ENCODE assay signal across 14 mouse cellular contexts in the genomic region with DNA sequence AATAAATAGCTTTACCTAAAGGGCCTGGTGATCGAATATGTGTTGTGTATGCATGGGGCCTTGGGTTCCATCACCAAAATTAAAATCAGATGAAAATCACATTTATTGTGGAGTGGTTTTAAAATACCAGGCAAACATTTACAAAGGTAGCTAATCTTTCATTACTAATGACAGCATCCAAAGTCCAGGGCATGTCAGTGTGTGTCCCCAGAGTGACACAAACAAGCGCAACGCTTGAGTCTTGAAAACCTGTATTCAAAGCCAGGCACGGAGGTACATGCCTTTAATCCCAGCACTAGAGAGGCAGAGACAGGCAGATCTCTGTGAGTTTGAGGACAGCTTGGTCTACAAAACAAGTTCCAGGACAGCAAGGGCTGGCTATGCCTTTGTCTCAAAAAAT.
"Had no signal": no experiment of that assay in that cellular context is flagged by ENCODE, and none has a peak within 500 bp of the region (broad histone marks: within the 10 kb centered on the region; RNA-seq: fewer than 3 reads in every experiment).

No protein-coding gene starts in this region.

- H3K9ac ChIP-seq: lung, embryonic 15.5 days; midbrain, embryonic 12.5 days; neural tube, embryonic 12.5 days; stomach, embryonic 15.5 days had no signal

- ATAC-seq: lung, postnatal 0 days had no signal

- DNase-seq: lung, adult 2 months; lung, postnatal 14 days; midbrain, embryonic 14.5 days; right cerebral cortex, postnatal 14 days; thymus, adult 2 months; thymus, postnatal 25 days; thymus, postnatal 4 days had no signal

- H3K27ac ChIP-seq: lung, embryonic 15.5 days; midbrain, embryonic 10.5 days; midbrain, embryonic 12.5 days; neural tube, embryonic 12.5 days; stomach, embryonic 15.5 days; stomach, postnatal 0 days had no signal

- H3K36me3 ChIP-seq: lung, embryonic 15.5 days; midbrain, embryonic 10.5 days; midbrain, embryonic 12.5 days; neural tube, embryonic 12.5 days; stomach, embryonic 15.5 days had no signal

- H3K4me2 ChIP-seq: lung, embryonic 15.5 days; midbrain, embryonic 12.5 days; neural tube, embryonic 12.5 days; stomach, embryonic 15.5 days had no signal

- H3K9me3 ChIP-seq: lung, embryonic 15.5 days; midbrain, embryonic 10.5 days; midbrain, embryonic 12.5 days; neural tube, embryonic 12.5 days; stomach, embryonic 15.5 days had no signal

- H3K27me3 ChIP-seq: lung, embryonic 15.5 days; neural tube, embryonic 12.5 days; stomach, embryonic 15.5 days had no signal

- H3K4me3 ChIP-seq: lung, embryonic 15.5 days; midbrain, embryonic 10.5 days; midbrain, embryonic 12.5 days; neural tube, embryonic 12.5 days; stomach, embryonic 15.5 days had no signal
